Mouse (Mus musculus) liver, embryonic 12.5 days (tissue): ENCODE measurements at regions not wholly inside any gene's neighbourhood (a gene's known extent, or its start where the extent isn't known, plus 50 kb on each side); places are given as distances from the start of the nearest gene placed in this dataset.

ENCODE experiments used
- ATAC-seq: fragments of 200-750 bp; cut with Nextera tagmentation; 2 replicates; pipeline ENCODE4 v1.8.0; 2017; ENCODE audit warnings: moderate number of reproducible peaks, mild to moderate bottlenecking, moderate library complexity
- H3K27ac ChIP-seq: fragments of 300-500 bp; sonication (generic); 2 replicates; pipeline ENCODE4 v1.5.1; 2016; ENCODE audit warnings: mild to moderate bottlenecking
- H3K27me3 ChIP-seq: fragments of 300-500 bp; sonication (generic); replicated peaks from 2 replicates; pipeline ENCODE4 v1.6.1; 2016; ENCODE audit warnings: mild to moderate bottlenecking, moderate library complexity
- H3K36me3 ChIP-seq: fragments of 300-500 bp; sonication (generic); 2 replicates; pipeline ENCODE4 v1.6.1; 2016; ENCODE audit warnings: mild to moderate bottlenecking, moderate library complexity
- H3K4me1 ChIP-seq: fragments of 300-500 bp; sonication (generic); 2 replicates; pipeline ENCODE4 v1.6.1; 2016
- H3K4me2 ChIP-seq: fragments of 300-500 bp; sonication (generic); 2 replicates; pipeline ENCODE4 v1.6.1; 2016; ENCODE audit warnings: mild to moderate bottlenecking, moderate library complexity
- H3K4me3 ChIP-seq: fragments of 300-500 bp; sonication (generic); 2 replicates; pipeline ENCODE4 v1.5.1; 2016; ENCODE audit warnings: mild to moderate bottlenecking, moderate library complexity
- H3K9ac ChIP-seq: fragments of 300-500 bp; sonication (generic); 2 replicates; pipeline ENCODE4 v1.6.1; 2016; ENCODE audit warnings: mild to moderate bottlenecking, moderate library complexity
- H3K9me3 ChIP-seq: fragments of 300-500 bp; sonication (generic); replicated peaks from 2 replicates; pipeline ENCODE4 v1.6.1; 2016; ENCODE audit warnings: mild to moderate bottlenecking, moderate library complexity
- WGBS: fragments of 180-500 bp; shearing (Covaris S2); methylation state at CpG from one replicate; pipeline ENCODE4 v1.1.7; 2016; ENCODE audit not compliant: insufficient replicate concordance; 5-methylcytosine and 5-hydroxymethylcytosine counted together

DNA sequence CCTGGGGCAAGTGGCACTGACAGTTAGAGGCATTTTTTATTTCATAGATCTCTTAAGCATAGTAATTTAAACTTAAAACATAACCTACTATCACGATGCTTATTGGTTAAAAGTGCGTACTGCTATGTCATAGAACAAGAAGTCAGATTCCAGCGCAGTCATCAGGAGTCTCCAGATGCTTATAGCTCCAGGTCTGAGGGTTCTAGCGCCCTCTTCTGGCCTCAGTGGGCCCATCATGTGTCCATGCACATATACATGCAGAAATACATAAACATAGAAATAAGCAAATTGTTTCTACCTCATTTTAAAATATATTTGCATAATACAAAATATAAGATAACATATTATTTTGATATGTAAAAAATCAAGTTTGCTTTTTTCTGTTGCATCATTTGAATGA is 1002.8 kb upstream of the Adgrl2 start:
- no peak overlapping the region for H3K4me3 ChIP-seq
- no peak overlapping the region for H3K27ac ChIP-seq
- ATAC-seq = no peak
- H3K4me1 ChIP-seq = no peaks in the 10 kb centered on the region
- no peak overlapping the region for H3K4me2 ChIP-seq
- H3K9ac ChIP-seq = no peak overlapping the region
- WGBS = 41% methylated on average over 4 of the region's 4 CpGs
- no peaks in the 10 kb centered on the region for H3K36me3 ChIP-seq
- no peaks in the 10 kb centered on the region for H3K9me3 ChIP-seq
- no peaks in the 10 kb centered on the region for H3K27me3 ChIP-seq

DNA sequence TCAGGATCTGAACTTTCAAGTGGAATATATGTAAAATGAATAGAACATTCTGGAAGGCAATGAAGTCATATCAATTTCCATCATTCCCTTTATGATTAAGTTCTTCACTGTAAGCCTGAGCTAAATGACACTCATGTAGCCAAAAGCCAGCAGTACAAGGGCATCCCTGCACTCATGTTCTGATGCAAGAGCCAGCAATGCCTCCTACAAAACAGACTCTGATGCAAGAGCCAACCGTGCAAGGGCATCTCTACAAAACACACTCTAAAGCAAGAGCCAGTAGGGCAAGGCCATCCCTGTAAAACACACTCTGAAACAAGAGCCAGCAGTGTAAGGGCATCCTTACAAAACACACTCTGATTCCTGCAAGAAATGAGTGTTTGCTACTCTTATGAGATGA is 997.4 kb upstream of the Adgrl2 start:
- ATAC-seq = no peak
- Histone ChIP-seq H3K9me3 (no peaks in the 10 kb centered on the region), H3K4me2 (no peak overlapping the region), H3K36me3 (no peaks in the 10 kb centered on the region), H3K4me1 (no peaks in the 10 kb centered on the region), H3K27me3 (no peaks in the 10 kb centered on the region), H3K27ac (no peak overlapping the region), H3K9ac (no peak overlapping the region), H3K4me3 (no peak overlapping the region)
- 62% methylated on average over 1 of the region's 1 CpGs for WGBS

DNA sequence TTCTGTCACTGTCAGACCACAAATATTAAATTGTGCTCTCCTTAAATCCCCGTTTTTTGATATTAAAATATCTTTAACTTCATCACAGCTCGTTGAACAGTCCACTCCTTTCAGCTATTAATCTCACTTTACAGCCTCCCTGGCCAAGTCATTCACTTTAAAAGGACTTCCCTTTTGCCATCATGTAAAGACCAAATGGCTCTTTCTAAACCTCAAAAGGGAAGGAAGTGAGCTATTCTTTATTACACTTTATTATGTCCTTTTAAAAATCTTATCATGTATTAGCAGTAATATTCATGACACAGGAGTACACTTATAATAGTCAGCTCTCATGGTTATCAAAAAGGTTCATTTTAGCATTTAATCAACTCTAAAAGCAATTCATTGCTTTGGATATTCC is 966.6 kb upstream of the Adgrl2 start:
- ATAC-seq = no peak
- 16% methylated on average over 2 of the region's 2 CpGs for WGBS
- Histone ChIP-seq H3K27me3 (no peaks in the 10 kb centered on the region), H3K4me2 (no peak overlapping the region), H3K9ac (no peak overlapping the region), H3K4me3 (no peak overlapping the region), H3K4me1 (no peaks in the 10 kb centered on the region), H3K27ac (no peak overlapping the region), H3K36me3 (no peaks in the 10 kb centered on the region), H3K9me3 (no peaks in the 10 kb centered on the region)

DNA sequence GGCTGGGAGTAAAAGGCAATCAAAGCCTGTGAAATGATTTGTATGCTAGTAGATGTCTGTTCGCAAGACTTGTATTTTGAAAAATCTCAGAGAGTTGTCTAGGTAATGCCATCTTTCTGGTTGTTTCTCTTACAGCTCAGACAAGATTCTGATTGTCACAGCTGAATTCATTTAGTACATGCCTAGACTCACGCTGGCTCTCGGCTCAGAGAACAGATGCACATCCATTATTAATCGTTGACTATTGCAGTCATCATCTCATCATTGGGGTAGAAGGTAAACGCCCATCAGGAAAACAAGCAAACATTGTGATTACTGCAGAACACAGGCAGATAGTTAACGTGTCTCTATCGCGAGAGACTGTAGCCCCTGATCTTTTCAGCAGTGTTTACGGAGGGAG is 945.8 kb upstream of the Adgrl2 start:
- ATAC-seq = no peak
- 76% methylated on average over 9 of the region's 9 CpGs for WGBS
- Histone ChIP-seq H3K4me3 (no peak overlapping the region), H3K27ac (no peak overlapping the region), H3K9ac (no peak overlapping the region), H3K36me3 (no peaks in the 10 kb centered on the region), H3K27me3 (no peaks in the 10 kb centered on the region), H3K4me1 (no peaks in the 10 kb centered on the region), H3K4me2 (no peak overlapping the region), H3K9me3 (no peaks in the 10 kb centered on the region)

DNA sequence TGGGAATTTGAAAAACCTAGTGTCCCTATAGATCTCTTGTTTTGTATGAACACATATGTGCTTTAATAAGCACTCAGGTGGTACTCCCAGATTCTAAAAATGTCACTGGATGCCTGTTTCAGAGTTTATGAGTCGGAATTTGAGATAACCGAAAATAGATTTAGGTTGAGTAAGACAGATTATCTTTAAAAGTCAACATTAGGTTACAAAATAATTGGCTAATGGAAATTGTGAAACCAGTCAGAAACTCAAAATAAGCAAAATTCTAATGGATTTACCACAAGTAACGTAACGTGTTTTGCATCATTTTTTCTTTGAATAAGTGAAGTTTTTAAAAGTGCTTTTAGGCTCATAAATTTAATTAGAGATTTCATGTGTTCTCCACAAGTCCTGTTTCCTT is 944.5 kb upstream of the Adgrl2 start:
- no peaks in the 10 kb centered on the region for H3K4me1 ChIP-seq
- no peaks in the 10 kb centered on the region for H3K36me3 ChIP-seq
- H3K4me3 ChIP-seq = no peak overlapping the region
- H3K9ac ChIP-seq = no peak overlapping the region
- no peak for ATAC-seq
- H3K27me3 ChIP-seq = no peaks in the 10 kb centered on the region
- no peak overlapping the region for H3K4me2 ChIP-seq
- no peak overlapping the region for H3K27ac ChIP-seq
- WGBS = 73% methylated on average over 4 of the region's 4 CpGs
- H3K9me3 ChIP-seq = no peaks in the 10 kb centered on the region

DNA sequence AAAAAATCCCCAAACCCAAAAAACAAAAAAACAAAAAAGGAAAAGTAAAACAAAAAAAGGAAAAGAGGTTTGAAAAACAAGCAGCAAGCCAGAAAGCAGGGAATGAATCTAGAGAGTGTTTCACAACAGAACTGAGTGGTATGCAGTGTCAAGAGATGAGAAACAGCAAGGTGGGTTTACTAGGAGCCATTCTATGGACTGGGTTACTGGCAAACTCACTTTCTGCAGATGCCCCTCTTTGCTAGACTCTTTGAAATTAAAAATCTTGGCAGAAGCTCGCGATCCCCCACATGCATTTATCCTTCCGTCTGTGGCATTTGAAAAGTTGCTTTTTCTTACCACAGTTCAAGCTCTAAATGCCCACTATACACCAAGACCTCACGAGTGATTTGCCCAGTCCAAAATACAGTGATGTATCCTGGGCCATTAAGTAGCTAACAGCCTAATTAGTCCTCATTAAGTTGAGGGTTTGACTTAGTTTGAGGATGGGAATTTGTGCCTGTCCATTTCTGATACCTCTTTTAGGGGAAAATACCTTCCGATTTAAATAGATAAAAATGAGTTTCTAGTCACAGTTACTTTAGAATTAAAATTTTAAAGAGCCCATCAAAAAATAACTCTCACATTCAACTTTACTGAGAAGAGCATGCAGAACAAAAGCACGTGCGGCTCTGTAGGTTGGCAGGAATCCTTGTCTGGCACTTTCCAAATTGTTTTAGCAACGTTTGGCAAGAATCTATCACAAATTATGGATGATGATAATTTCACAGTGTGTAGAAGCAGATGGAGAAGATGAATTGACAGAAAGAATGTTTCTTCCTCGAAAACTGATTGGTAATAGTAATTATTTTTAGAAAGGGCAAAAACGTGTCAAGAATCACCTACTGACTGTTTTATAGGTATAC is 938.4 kb upstream of the Adgrl2 start:
- no peak overlapping the region for H3K27ac ChIP-seq
- no peak overlapping the region for H3K9ac ChIP-seq
- no peak overlapping the region for H3K4me2 ChIP-seq
- no peaks in the 10 kb centered on the region for H3K27me3 ChIP-seq
- no peaks in the 10 kb centered on the region for H3K9me3 ChIP-seq
- no peak for ATAC-seq
- no peaks in the 10 kb centered on the region for H3K4me1 ChIP-seq
- no peaks in the 10 kb centered on the region for H3K36me3 ChIP-seq
- H3K4me3 ChIP-seq = no peak overlapping the region
- WGBS = 73% methylated on average over 10 of the region's 10 CpGs

DNA sequence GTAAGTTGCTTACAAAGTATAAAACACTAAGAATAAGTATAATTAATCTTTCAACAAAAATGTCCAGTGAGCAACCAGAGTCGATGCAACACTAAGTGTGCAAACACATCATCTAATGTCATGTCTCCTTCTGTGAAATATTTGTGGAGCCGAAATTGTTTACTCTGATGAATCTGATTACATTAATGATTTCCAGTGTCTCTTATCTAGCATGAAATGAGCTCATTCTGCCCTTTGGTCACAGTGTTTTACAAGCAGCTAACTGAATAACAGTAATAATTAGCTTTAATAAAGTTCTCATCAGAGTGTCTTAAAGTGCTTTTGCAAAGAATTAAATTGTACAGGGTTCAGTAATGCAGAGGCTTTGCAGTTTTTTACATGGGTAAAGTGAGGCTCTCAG is 929.9 kb upstream of the Adgrl2 start:
- H3K9me3 ChIP-seq = no peaks in the 10 kb centered on the region
- no peak overlapping the region for H3K4me2 ChIP-seq
- H3K27me3 ChIP-seq = no peaks in the 10 kb centered on the region
- no peak overlapping the region for H3K27ac ChIP-seq
- H3K9ac ChIP-seq = no peak overlapping the region
- no peaks in the 10 kb centered on the region for H3K36me3 ChIP-seq
- ATAC-seq = no peak
- H3K4me1 ChIP-seq = no peaks in the 10 kb centered on the region
- H3K4me3 ChIP-seq = no peak overlapping the region
- WGBS = 61% methylated on average over 2 of the region's 2 CpGs

DNA sequence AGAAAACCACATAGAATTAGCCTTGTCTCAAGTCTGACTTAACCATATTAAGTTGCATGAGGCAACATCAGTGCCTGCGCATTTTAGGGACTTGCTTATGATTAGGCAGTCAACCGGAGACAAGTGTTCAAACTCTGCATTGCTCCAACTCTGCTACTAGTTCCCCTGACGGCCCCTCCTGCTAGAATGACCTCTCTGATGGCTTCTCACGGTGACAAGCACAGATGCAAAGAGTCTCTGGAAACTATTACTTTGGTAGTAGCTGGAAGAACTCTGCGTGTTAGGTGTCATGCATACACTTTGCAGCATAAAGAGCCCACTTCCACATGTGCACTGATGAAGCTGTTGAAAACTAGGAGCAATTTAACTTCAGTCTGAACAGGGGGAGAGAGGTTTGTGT is 927.8 kb upstream of the Adgrl2 start:
- H3K9ac ChIP-seq = no peak overlapping the region
- no peak overlapping the region for H3K27ac ChIP-seq
- no peaks in the 10 kb centered on the region for H3K4me1 ChIP-seq
- no peaks in the 10 kb centered on the region for H3K36me3 ChIP-seq
- H3K9me3 ChIP-seq = no peaks in the 10 kb centered on the region
- no peaks in the 10 kb centered on the region for H3K27me3 ChIP-seq
- H3K4me3 ChIP-seq = no peak overlapping the region
- 68% methylated on average over 5 of the region's 5 CpGs for WGBS
- no peak overlapping the region for H3K4me2 ChIP-seq
- no peak for ATAC-seq

DNA sequence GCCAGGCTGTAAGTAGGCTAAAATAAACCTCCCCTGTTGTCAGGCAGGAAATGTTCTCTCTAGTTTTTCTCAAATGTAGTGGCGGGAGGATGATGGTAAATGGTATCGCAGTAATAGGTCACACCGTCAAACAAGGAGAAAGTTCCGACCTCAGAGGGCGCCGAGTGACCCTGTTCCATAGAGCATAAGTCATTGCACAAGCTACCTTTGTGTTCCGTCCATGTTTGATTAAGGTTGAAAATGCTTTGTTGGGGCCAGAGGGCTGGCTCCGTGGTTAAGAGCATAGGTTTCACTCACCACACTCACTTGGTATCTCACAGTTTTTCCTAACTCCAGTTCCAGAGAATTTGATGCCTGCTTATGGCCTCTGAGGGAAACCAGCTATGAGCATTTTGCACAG is 920.4 kb upstream of the Adgrl2 start:
- H3K4me2 ChIP-seq = no peak overlapping the region
- H3K9me3 ChIP-seq = no peaks in the 10 kb centered on the region
- WGBS = 80% methylated on average over 8 of the region's 8 CpGs
- H3K27me3 ChIP-seq = no peaks in the 10 kb centered on the region
- no peak overlapping the region for H3K9ac ChIP-seq
- H3K4me1 ChIP-seq = no peaks in the 10 kb centered on the region
- no peak overlapping the region for H3K4me3 ChIP-seq
- ATAC-seq = no peak
- no peaks in the 10 kb centered on the region for H3K36me3 ChIP-seq
- no peak overlapping the region for H3K27ac ChIP-seq

DNA sequence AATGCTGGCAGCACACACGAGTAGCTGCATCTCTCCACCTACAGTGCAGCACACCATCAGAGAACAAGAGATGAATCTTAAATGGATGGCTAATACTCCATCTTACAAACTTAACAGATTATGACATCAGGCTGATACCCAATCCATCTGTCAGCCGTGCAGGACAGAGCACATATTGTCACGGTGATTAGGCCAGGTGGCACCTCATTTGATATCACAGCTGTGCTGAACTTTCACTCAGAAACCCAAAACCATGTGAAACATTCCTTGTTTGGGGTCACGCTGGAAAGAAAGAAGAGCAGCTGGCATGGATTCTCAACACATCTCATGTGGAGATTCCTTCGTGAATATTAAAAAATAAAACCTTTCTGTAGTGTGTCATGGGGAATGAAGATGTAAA is 911.4 kb upstream of the Adgrl2 start:
- Histone ChIP-seq H3K36me3 (no peaks in the 10 kb centered on the region), H3K4me1 (no peaks in the 10 kb centered on the region), H3K4me2 (no peak overlapping the region), H3K27ac (no peak overlapping the region), H3K9me3 (no peaks in the 10 kb centered on the region), H3K9ac (no peak overlapping the region), H3K4me3 (no peak overlapping the region), H3K27me3 (no peaks in the 10 kb centered on the region)
- 62% methylated on average over 5 of the region's 5 CpGs for WGBS
- no peak for ATAC-seq

DNA sequence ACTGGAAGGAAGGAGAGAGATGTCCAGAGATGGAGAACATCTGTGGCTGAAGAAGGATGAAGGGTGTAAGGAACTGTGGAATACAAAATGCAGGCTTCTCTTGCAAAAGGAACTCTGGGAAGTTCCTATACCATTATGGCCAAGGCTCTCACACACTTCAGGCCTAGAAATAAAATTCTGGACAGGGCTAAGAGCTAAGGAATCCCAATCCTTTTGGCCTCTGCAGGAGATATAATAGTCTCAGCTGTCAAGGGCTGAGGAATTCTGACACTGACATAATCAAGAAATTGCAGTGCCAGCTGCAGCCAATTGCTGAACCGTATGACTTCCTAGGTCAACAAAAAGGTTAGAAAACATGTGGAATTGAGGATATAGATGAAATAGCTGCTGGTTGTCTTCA is 886.2 kb upstream of the Adgrl2 start:
- no peak overlapping the region for H3K4me3 ChIP-seq
- H3K4me1 ChIP-seq = no peaks in the 10 kb centered on the region
- no peak for ATAC-seq
- H3K27ac ChIP-seq = no peak overlapping the region
- no peak overlapping the region for H3K9ac ChIP-seq
- H3K36me3 ChIP-seq = no peaks in the 10 kb centered on the region
- WGBS = 56% methylated on average over 1 of the region's 1 CpGs
- no peak overlapping the region for H3K4me2 ChIP-seq
- no peaks in the 10 kb centered on the region for H3K9me3 ChIP-seq
- H3K27me3 ChIP-seq = no peaks in the 10 kb centered on the region

DNA sequence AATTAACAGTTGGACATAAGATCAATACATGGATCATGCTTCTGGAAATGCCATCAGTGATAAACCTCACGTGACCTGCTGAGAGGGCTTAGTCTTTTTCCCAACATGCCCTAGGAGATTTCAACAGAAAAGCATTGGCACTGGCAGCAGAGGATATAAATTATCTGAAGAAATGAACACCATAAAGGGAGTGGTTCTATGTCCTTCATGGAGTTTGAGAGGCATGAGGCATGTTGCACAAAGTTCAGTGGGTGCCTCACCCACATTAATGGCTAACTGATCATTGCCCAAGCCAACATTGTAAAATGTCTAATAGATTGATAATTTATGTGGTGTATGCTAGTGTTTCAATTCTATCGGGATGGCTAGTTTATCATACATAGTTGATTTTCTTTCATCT is 875.6 kb upstream of the Adgrl2 start:
- no peaks in the 10 kb centered on the region for H3K4me1 ChIP-seq

More for the DNA sequence above, 875.6 kb upstream of the Adgrl2 start:
- WGBS = 83% methylated on average over 2 of the region's 2 CpGs
- no peaks in the 10 kb centered on the region for H3K36me3 ChIP-seq
- no peak overlapping the region for H3K27ac ChIP-seq
- no peak overlapping the region for H3K9ac ChIP-seq
- H3K9me3 ChIP-seq = no peaks in the 10 kb centered on the region
- no peaks in the 10 kb centered on the region for H3K27me3 ChIP-seq
- H3K4me3 ChIP-seq = no peak overlapping the region
- ATAC-seq = no peak
- no peak overlapping the region for H3K4me2 ChIP-seq
